Mouse (Mus musculus) intestine, embryonic 15.5 days (tissue): ENCODE measurements at regions not wholly inside any gene's neighbourhood (a gene's known extent, or its start where the extent isn't known, plus 50 kb on each side); places are given as distances from the start of the nearest gene placed in this dataset.

ENCODE experiments used
- ATAC-seq: fragments of 200-750 bp; cut with Nextera tagmentation; 2 replicates; pipeline ENCODE4 v1.8.0; 2017; ENCODE audit warnings: moderate TSS enrichment, moderate library complexity
- H3K27ac ChIP-seq: fragments of 300-500 bp; sonication (generic); 2 replicates; pipeline ENCODE4 v1.5.1; 2015; ENCODE audit warnings: mild to moderate bottlenecking, inconsistent platforms
- H3K27me3 ChIP-seq: fragments of 300-500 bp; sonication (generic); replicated peaks from 2 replicates; pipeline ENCODE4 v1.6.1; 2015; ENCODE audit warnings: inconsistent platforms
- H3K36me3 ChIP-seq: fragments of 300-500 bp; sonication (generic); 2 replicates; pipeline ENCODE4 v1.6.1; 2015; ENCODE audit warnings: inconsistent platforms
- H3K4me1 ChIP-seq: fragments of 300-500 bp; sonication (generic); replicated peaks from 2 replicates; pipeline ENCODE4 v1.6.1; 2015; ENCODE audit warnings: inconsistent platforms
- H3K4me2 ChIP-seq: fragments of 300-500 bp; sonication (generic); replicated peaks from 2 replicates; pipeline ENCODE4 v1.6.1; 2015; ENCODE audit warnings: mild to moderate bottlenecking, inconsistent platforms
- H3K4me3 ChIP-seq: fragments of 300-500 bp; sonication (generic); replicated peaks from 2 replicates; pipeline ENCODE4 v1.5.1; 2015; ENCODE audit warnings: inconsistent platforms
- H3K9ac ChIP-seq: fragments of 300-500 bp; sonication (generic); 2 replicates; pipeline ENCODE4 v1.6.1; 2015; ENCODE audit warnings: inconsistent platforms
- H3K9me3 ChIP-seq: fragments of 300-500 bp; sonication (generic); 2 replicates; pipeline ENCODE4 v1.6.1; 2016; ENCODE audit warnings: inconsistent platforms
- WGBS: fragments of 180-500 bp; shearing (Covaris S2); methylation state at CpG from one replicate; pipeline ENCODE4 v1.1.7; 2015; 5-methylcytosine and 5-hydroxymethylcytosine counted together

- Histone ChIP-seq H3K9ac (no peak overlapping the region), H3K4me1 (no peaks in the 10 kb centered on the region), H3K4me3 (no peak overlapping the region), H3K4me2 (no peak overlapping the region), H3K27ac (no peak overlapping the region), H3K9me3 (no peaks in the 10 kb centered on the region), H3K36me3 (no peaks in the 10 kb centered on the region), H3K27me3 (no peaks in the 10 kb centered on the region)
- 66% methylated on average over 4 of the region's 4 CpGs for WGBS
- no peak for ATAC-seq
Observed at GRCm38 (mm10) chr11:63211501-63211900, 82.7 kb downstream of the Pmp22 start.

GRCm38 (mm10) chr11:63213043-63213442 is 84.3 kb downstream of the Pmp22 start:
- Histone ChIP-seq H3K4me3 (no peak overlapping the region), H3K9ac (no peak overlapping the region), H3K9me3 (no peaks in the 10 kb centered on the region), H3K27me3 (no peaks in the 10 kb centered on the region), H3K27ac (no peak overlapping the region), H3K4me1 (no peaks in the 10 kb centered on the region), H3K4me2 (no peak overlapping the region), H3K36me3 (no peaks in the 10 kb centered on the region)
- WGBS, result 17% methylated on average over 6 of the region's 6 CpGs
- no peak for ATAC-seq

GRCm38 (mm10) chr11:63213901-63214425 is 85.2 kb downstream of the Pmp22 start:
- H3K4me1 ChIP-seq, result no peaks in the 10 kb centered on the region
- H3K4me2 ChIP-seq, result no peak overlapping the region
- 67% methylated on average over 19 of the region's 19 CpGs for WGBS
- no peak overlapping the region for H3K9ac ChIP-seq
- no peak overlapping the region for H3K27ac ChIP-seq
- H3K9me3 ChIP-seq, result no peaks in the 10 kb centered on the region
- H3K4me3 ChIP-seq, result no peak overlapping the region
- ATAC-seq, result no peak
- H3K27me3 ChIP-seq, result no peaks in the 10 kb centered on the region
- H3K36me3 ChIP-seq, result no peaks in the 10 kb centered on the region

GRCm38 (mm10) chr11:63215993-63216392 is 87.2 kb downstream of the Pmp22 start:
- ATAC-seq, result no peak
- H3K4me2 ChIP-seq, result no peak overlapping the region
- H3K4me1 ChIP-seq, result 0 out of 2 replicates have a peak, but pooled peaks cover 2% of the 10 kb centered on the region
- H3K9me3 ChIP-seq, result no peaks in the 10 kb centered on the region
- H3K36me3 ChIP-seq, result no peaks in the 10 kb centered on the region
- H3K4me3 ChIP-seq, result no peak overlapping the region
- no peak overlapping the region for H3K9ac ChIP-seq
- 65% methylated on average over 2 of the region's 2 CpGs for WGBS
- H3K27me3 ChIP-seq, result no peaks in the 10 kb centered on the region
- no peak overlapping the region for H3K27ac ChIP-seq

- no peak overlapping the region for H3K4me2 ChIP-seq
- H3K9ac ChIP-seq, result no peak overlapping the region
- 61% methylated on average over 3 of the region's 3 CpGs for WGBS
- no peaks in the 10 kb centered on the region for H3K9me3 ChIP-seq
- no peak for ATAC-seq
- H3K27me3 ChIP-seq, result no peaks in the 10 kb centered on the region
- H3K4me1 ChIP-seq, result 0 out of 2 replicates have a peak, but pooled peaks cover 2% of the 10 kb centered on the region
- no peak overlapping the region for H3K4me3 ChIP-seq
- no peaks in the 10 kb centered on the region for H3K36me3 ChIP-seq
- H3K27ac ChIP-seq, result no peak overlapping the region
Observed at GRCm38 (mm10) chr11:63217049-63217448, 88.3 kb downstream of the Pmp22 start.

- Histone ChIP-seq H3K27me3 (no peaks in the 10 kb centered on the region), H3K4me1 (no peaks in the 10 kb centered on the region; the same call in 1 of the 2 replicates), H3K9ac (no peak overlapping the region), H3K36me3 (no peaks in the 10 kb centered on the region), H3K27ac (no peak overlapping the region), H3K9me3 (no peaks in the 10 kb centered on the region), H3K4me3 (no peak overlapping the region), H3K4me2 (no peak overlapping the region)
- 88% methylated on average over 3 of the region's 3 CpGs for WGBS
- no peak for ATAC-seq
Observed at GRCm38 (mm10) chr11:63226471-63226870, 97.7 kb downstream of the Pmp22 start.

GRCm38 (mm10) chr11:63230786-63231185 is 102.0 kb downstream of the Pmp22 start:
- WGBS, result 69% methylated on average over 6 of the region's 6 CpGs
- Histone ChIP-seq H3K27me3 (no peaks in the 10 kb centered on the region), H3K4me1 (no peaks in the 10 kb centered on the region; the same call in 1 of the 2 replicates), H3K27ac (no peak overlapping the region), H3K4me3 (no peak overlapping the region), H3K9me3 (no peaks in the 10 kb centered on the region), H3K9ac (no peak overlapping the region), H3K36me3 (no peaks in the 10 kb centered on the region), H3K4me2 (no peak overlapping the region)
- no peak for ATAC-seq

GRCm38 (mm10) chr11:63233172-63233966 is 104.6 kb downstream of the Pmp22 start:
- ATAC-seq, result no peak
- no peaks in the 10 kb centered on the region for H3K9me3 ChIP-seq
- 84% methylated on average over 13 of the region's 13 CpGs for WGBS
- no peak overlapping the region for H3K27ac ChIP-seq
- no peak overlapping the region for H3K9ac ChIP-seq
- no peak overlapping the region for H3K4me2 ChIP-seq
- no peaks in the 10 kb centered on the region for H3K27me3 ChIP-seq
- no peaks in the 10 kb centered on the region for H3K36me3 ChIP-seq
- H3K4me3 ChIP-seq, result no peak overlapping the region
- no peaks in the 10 kb centered on the region; the same call in 1 of the 2 replicates for H3K4me1 ChIP-seq

- H3K36me3 ChIP-seq, result no peaks in the 10 kb centered on the region
- H3K4me1 ChIP-seq, result no peaks in the 10 kb centered on the region
- 71% methylated on average over 6 of the region's 6 CpGs for WGBS
- no peaks in the 10 kb centered on the region for H3K27me3 ChIP-seq
- no peak overlapping the region for H3K27ac ChIP-seq
- no peak overlapping the region for H3K4me2 ChIP-seq
- H3K9me3 ChIP-seq, result no peaks in the 10 kb centered on the region
- H3K4me3 ChIP-seq, result no peak overlapping the region
- H3K9ac ChIP-seq, result no peak overlapping the region
- ATAC-seq, result no peak
Observed at GRCm38 (mm10) chr11:63234481-63234880, 105.7 kb downstream of the Pmp22 start.

- no peak for ATAC-seq
- no peak overlapping the region for H3K4me2 ChIP-seq
- no peak overlapping the region for H3K27ac ChIP-seq
- H3K9me3 ChIP-seq, result no peaks in the 10 kb centered on the region
- no peaks in the 10 kb centered on the region for H3K36me3 ChIP-seq
- no peak overlapping the region for H3K9ac ChIP-seq
- no peaks in the 10 kb centered on the region for H3K27me3 ChIP-seq
- WGBS, result 56% methylated on average over 4 of the region's 4 CpGs
- H3K4me1 ChIP-seq, result no peaks in the 10 kb centered on the region
- H3K4me3 ChIP-seq, result no peak overlapping the region
Observed at GRCm38 (mm10) chr11:63238655-63239054, 109.9 kb downstream of the Pmp22 start.

- H3K4me2 ChIP-seq, result no peak overlapping the region
- no peak overlapping the region for H3K27ac ChIP-seq
- no peak overlapping the region for H3K4me3 ChIP-seq
- H3K9ac ChIP-seq, result no peak overlapping the region
- H3K27me3 ChIP-seq, result 0 out of 2 replicates have a peak, but pooled peaks cover 2% of the 10 kb centered on the region
- ATAC-seq, result no peak
- H3K9me3 ChIP-seq, result no peaks in the 10 kb centered on the region
- no peaks in the 10 kb centered on the region for H3K36me3 ChIP-seq
- no peaks in the 10 kb centered on the region for H3K4me1 ChIP-seq
- WGBS, result 68% methylated on average over 9 of the region's 9 CpGs
Observed at GRCm38 (mm10) chr11:63243906-63244416, 115.2 kb downstream of the Pmp22 start.

GRCm38 (mm10) chr11:63245041-63245440 is 116.3 kb downstream of the Pmp22 start:
- no peak overlapping the region for H3K27ac ChIP-seq
- H3K4me3 ChIP-seq, result no peak overlapping the region
- 86% methylated on average over 6 of the region's 6 CpGs for WGBS
- H3K4me2 ChIP-seq, result no peak overlapping the region
- H3K9me3 ChIP-seq, result no peaks in the 10 kb centered on the region
- H3K27me3 ChIP-seq, result 0 out of 2 replicates have a peak, but pooled peaks cover 2% of the 10 kb centered on the region
- ATAC-seq, result no peak
- no peaks in the 10 kb centered on the region for H3K4me1 ChIP-seq
- H3K36me3 ChIP-seq, result no peaks in the 10 kb centered on the region
- no peak overlapping the region for H3K9ac ChIP-seq
